Mouse (Mus musculus): Measurements from ENCODE around the gene Slc12a7. TPM values are rescaled to one million over a fixed set of nuclear protein-coding genes. Genes with fewer than 3 reads are reported as not detected.

Slc12a7 gene
- 21.5 and 24.9 TPM in 2 replicates for polyA plus RNA-seq (2015; fragmentation: Nextera tagmentation; extraction: Ambion mirVana)

DNA sequence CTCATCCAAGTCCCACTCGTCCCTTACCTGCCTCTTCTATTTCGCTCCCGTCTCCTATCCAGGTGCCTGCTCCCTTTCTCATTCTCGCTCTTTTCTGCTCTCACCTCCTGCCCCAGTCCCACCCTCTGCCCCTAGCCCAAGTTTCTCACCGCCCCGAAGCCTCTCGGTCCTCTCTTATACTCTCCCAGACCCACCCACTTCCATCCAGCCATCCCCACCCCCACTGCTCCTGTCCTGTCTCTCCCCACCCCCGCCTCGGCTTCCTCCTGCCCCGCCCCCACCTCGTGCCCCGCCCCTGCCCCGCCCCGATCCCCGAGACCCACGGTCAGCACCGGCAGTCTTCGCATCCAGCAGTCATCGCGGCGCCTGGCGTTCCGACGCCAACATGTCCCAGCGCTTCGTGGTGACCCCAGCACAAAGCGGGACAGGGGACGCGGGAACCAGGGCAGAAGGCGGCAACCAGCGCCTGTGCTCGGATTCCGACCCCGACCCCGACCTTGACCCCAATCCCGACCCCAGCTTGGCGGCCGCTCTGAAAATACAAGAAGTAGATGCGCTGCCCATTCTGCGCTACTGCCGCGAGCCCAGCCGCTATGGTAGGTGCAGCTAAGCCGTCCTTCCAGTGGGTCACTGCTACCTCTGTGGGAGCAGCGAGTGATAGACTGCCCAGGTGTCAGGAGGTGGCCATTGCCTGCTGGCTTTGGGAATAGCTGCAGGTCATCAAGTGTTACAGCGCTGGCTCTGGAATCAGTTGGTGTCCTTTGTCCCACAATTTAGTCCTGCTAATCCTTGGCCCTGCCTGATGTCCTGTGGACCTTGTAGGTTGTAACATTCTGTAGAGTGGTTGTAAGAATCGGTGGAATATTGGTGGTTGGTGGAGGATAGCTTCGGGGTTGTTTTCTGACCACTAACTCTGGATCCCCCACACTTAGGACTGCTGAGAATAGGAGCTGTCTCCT lies at the start of gene Slc12a7:
Gene Slc12a7 (plus strand): TSS at position 353 of the 959 bp plus-strand sequence.
- H3K4me2 ChIP-seq, result peak within 1 kb of the TSS; percentile 72
- peak; percentile 44; the same call in 1 of the 2 replicates for ATAC-seq (ENCODE audit: insufficient number of reproducible peaks, insufficient read depth, low FRiP score, low TSS enrichment, low read depth)
- no peaks in the 10 kb centered on the region for H3K9me3 ChIP-seq
- peaks cover 27% of the 10 kb centered on the region for H3K27me3 ChIP-seq
- peak within 1 kb of the TSS; percentile 40 for H3K4me3 ChIP-seq
- peaks cover 4% of the 10 kb centered on the region; the same call in 1 of the 2 replicates for H3K4me1 ChIP-seq
- no peaks in the 10 kb centered on the region for H3K36me3 ChIP-seq
- H3K9ac ChIP-seq, result peak within 1 kb of the TSS; percentile 60
- 4% methylated on average over 47 of the region's 48 CpGs for WGBS
- H3K27ac ChIP-seq, result no peak within 1 kb of the TSS

- Histone ChIP-seq H3K27me3 (no peaks in the 10 kb centered on the region), H3K9me3 (no peaks in the 10 kb centered on the region), H3K4me2 (no peak overlapping the region), H3K4me1 (no peaks in the 10 kb centered on the region), H3K27ac (no peak overlapping the region), H3K36me3 (no peaks in the 10 kb centered on the region), H3K4me3 (no peak overlapping the region), H3K9ac (no peak overlapping the region)
- no peak for ATAC-seq (ENCODE audit: insufficient number of reproducible peaks, insufficient read depth, low FRiP score, low TSS enrichment, low read depth)
- WGBS, result 88% methylated on average over 11 of the region's 11 CpGs
Measured at GRCm38 (mm10) chr13:73683682-73684081, 49.2 kb upstream of the Slc12a7 start.

GRCm38 (mm10) chr13:73684412-73684811 lies 48.5 kb upstream of the Slc12a7 start:
- WGBS, result 64% methylated on average over 1 of the region's 1 CpGs
- no peak overlapping the region for H3K4me3 ChIP-seq
- no peaks in the 10 kb centered on the region for H3K27me3 ChIP-seq
- no peak overlapping the region for H3K9ac ChIP-seq
- H3K4me1 ChIP-seq, result no peaks in the 10 kb centered on the region
- H3K9me3 ChIP-seq, result no peaks in the 10 kb centered on the region
- H3K4me2 ChIP-seq, result no peak overlapping the region
- H3K27ac ChIP-seq, result no peak overlapping the region
- no peak for ATAC-seq (ENCODE audit: insufficient number of reproducible peaks, insufficient read depth, low FRiP score, low TSS enrichment, low read depth)
- no peaks in the 10 kb centered on the region for H3K36me3 ChIP-seq

GRCm38 (mm10) chr13:73685502-73685901 lies 47.4 kb upstream of the Slc12a7 start:
- no peak overlapping the region for H3K4me2 ChIP-seq
- 74% methylated on average over 6 of the region's 6 CpGs for WGBS

GRCm38 (mm10) chr13:73687601-73688000 lies 45.3 kb upstream of the Slc12a7 start:
- Histone ChIP-seq H3K4me1 (no peaks in the 10 kb centered on the region), H3K4me3 (no peak overlapping the region), H3K9me3 (no peaks in the 10 kb centered on the region), H3K27ac (no peak overlapping the region), H3K27me3 (no peaks in the 10 kb centered on the region), H3K4me2 (no peak overlapping the region), H3K9ac (no peak overlapping the region), H3K36me3 (no peaks in the 10 kb centered on the region)
- WGBS, result 71% methylated on average over 3 of the region's 3 CpGs
- ATAC-seq (ENCODE audit: insufficient number of reproducible peaks, insufficient read depth, low FRiP score, low TSS enrichment, low read depth), result no peak

More at GRCm38 (mm10) chr13:73685502-73685901, 47.4 kb upstream of the Slc12a7 start:
- Histone ChIP-seq H3K9ac (no peak overlapping the region), H3K4me3 (no peak overlapping the region), H3K9me3 (no peaks in the 10 kb centered on the region), H3K27ac (no peak overlapping the region), H3K4me1 (no peaks in the 10 kb centered on the region), H3K27me3 (no peaks in the 10 kb centered on the region), H3K36me3 (no peaks in the 10 kb centered on the region)
- no peak for ATAC-seq (ENCODE audit: insufficient number of reproducible peaks, insufficient read depth, low FRiP score, low TSS enrichment, low read depth)

- Histone ChIP-seq H3K27me3 (no peaks in the 10 kb centered on the region), H3K9ac (no peak overlapping the region), H3K36me3 (no peaks in the 10 kb centered on the region), H3K4me1 (no peaks in the 10 kb centered on the region), H3K9me3 (no peaks in the 10 kb centered on the region), H3K4me3 (no peak overlapping the region), H3K27ac (no peak overlapping the region), H3K4me2 (no peak overlapping the region)
- WGBS, result 83% methylated on average over 4 of the region's 4 CpGs
- ATAC-seq (ENCODE audit: insufficient number of reproducible peaks, insufficient read depth, low FRiP score, low TSS enrichment, low read depth), result no peak
Measured at GRCm38 (mm10) chr13:73688934-73689333, 44.0 kb upstream of the Slc12a7 start.

DNA sequence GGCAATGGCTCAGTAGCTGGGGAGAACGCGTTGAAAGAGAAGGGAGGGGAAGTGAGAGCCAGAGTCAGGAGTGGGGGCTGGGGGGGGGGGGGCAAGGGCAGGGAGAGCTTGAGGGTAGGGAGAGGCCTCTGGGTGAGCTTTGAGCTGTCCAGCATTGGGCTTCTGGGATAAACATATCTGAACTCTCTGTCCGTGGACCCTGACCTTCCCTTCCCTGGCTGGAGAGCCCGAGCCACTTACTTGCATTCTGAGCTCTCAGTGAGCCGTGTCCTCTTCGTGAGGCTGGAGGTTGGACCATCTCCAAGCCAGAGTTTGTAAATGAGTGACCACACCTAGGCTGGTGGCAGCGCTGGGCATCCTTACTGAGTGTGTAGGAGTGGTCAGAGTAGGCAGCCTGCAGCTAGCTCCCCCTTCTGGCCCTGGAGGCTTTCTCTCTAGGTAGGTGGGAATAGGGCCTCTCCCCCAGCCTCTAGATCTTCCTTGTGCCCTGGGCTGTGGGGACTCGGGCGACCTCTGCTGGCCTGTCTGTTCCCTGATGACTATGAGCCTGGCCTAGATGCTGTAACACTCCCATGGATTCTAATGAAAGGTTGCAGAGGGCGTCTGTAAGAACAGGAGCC lies 40.5 kb upstream of the Slc12a7 start:
- ATAC-seq (ENCODE audit: insufficient number of reproducible peaks, insufficient read depth, low FRiP score, low TSS enrichment, low read depth), result 0 out of 2 replicates have a peak, but pooled peaks have one; percentile 29
- no peak overlapping the region for H3K27ac ChIP-seq
- WGBS, result 32% methylated on average over 10 of the region's 10 CpGs
- H3K4me3 ChIP-seq, result no peak overlapping the region
- no peak overlapping the region for H3K9ac ChIP-seq
- no peaks in the 10 kb centered on the region for H3K36me3 ChIP-seq
- no peaks in the 10 kb centered on the region for H3K4me1 ChIP-seq
- no peaks in the 10 kb centered on the region for H3K27me3 ChIP-seq
- H3K4me2 ChIP-seq, result no peak overlapping the region
- no peaks in the 10 kb centered on the region for H3K9me3 ChIP-seq

GRCm38 (mm10) chr13:73693333-73693732 lies 39.6 kb upstream of the Slc12a7 start:
- H3K4me3 ChIP-seq, result no peak overlapping the region
- H3K4me2 ChIP-seq, result no peak overlapping the region
- H3K27me3 ChIP-seq, result no peaks in the 10 kb centered on the region
- H3K9me3 ChIP-seq, result no peaks in the 10 kb centered on the region
- no peak for ATAC-seq (ENCODE audit: insufficient number of reproducible peaks, insufficient read depth, low FRiP score, low TSS enrichment, low read depth)
- no peaks in the 10 kb centered on the region for H3K36me3 ChIP-seq
- 68% methylated on average over 2 of the region's 2 CpGs for WGBS
- H3K27ac ChIP-seq, result no peak overlapping the region
- no peak overlapping the region for H3K9ac ChIP-seq
- H3K4me1 ChIP-seq, result no peaks in the 10 kb centered on the region

DNA sequence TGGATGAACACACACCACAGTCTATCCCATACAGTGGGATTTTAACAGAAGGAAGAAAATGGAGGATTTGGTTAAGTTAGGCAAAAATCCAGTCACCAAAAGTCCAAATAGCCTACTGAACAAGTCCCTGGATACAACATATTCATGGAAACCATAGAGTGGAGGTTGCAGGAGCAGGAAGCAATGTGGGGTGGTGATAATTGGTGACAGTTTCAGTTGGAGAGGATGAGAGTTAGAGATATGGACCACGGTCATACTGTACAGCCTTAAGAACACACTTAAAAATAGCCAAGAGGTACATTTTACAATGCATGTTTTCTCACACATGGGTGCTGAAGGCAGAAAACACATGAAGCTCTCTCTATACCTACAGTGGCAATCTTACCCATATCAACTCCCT lies 37.9 kb upstream of the Slc12a7 start:
- no peak for ATAC-seq (ENCODE audit: insufficient number of reproducible peaks, insufficient read depth, low FRiP score, low TSS enrichment, low read depth)
- 89% methylated on average over 1 of the region's 1 CpGs for WGBS
- Histone ChIP-seq H3K36me3 (no peaks in the 10 kb centered on the region), H3K4me2 (no peak overlapping the region), H3K4me3 (no peak overlapping the region), H3K27me3 (no peaks in the 10 kb centered on the region), H3K9me3 (no peaks in the 10 kb centered on the region), H3K4me1 (no peaks in the 10 kb centered on the region), H3K9ac (no peak overlapping the region), H3K27ac (no peak overlapping the region)

- Histone ChIP-seq H3K4me3 (no peak overlapping the region), H3K27me3 (no peaks in the 10 kb centered on the region), H3K9ac (no peak overlapping the region), H3K4me1 (no peaks in the 10 kb centered on the region), H3K9me3 (no peaks in the 10 kb centered on the region), H3K4me2 (no peak overlapping the region), H3K27ac (no peak overlapping the region), H3K36me3 (no peaks in the 10 kb centered on the region)
- 81% methylated on average over 3 of the region's 3 CpGs for WGBS
- no peak for ATAC-seq (ENCODE audit: insufficient number of reproducible peaks, insufficient read depth, low FRiP score, low TSS enrichment, low read depth)
Measured at GRCm38 (mm10) chr13:73696529-73696928, 36.4 kb upstream of the Slc12a7 start.

DNA sequence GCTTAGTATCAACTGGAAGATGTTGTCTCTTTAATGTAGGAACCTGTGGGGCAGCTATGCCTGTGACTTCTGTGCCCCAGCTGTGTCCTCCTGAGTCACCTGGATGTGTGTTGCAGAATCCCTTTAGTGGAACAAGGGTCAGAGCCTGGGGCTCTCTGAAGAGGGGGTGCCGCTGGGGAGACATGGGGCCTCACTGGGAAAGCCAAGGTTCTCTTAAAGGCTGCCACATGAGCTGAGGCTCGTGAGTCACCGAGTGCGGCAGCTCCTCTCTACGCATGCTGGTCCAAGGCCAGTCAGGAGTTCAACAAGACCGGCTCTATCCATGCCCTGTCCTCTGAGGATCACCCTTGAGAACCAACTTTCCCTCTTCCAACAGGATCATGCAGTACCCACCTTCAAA lies 33.2 kb upstream of the Slc12a7 start:
- H3K4me3 ChIP-seq, result no peak overlapping the region
- no peak for ATAC-seq (ENCODE audit: insufficient number of reproducible peaks, insufficient read depth, low FRiP score, low TSS enrichment, low read depth)
- H3K36me3 ChIP-seq, result no peaks in the 10 kb centered on the region
- no peak overlapping the region for H3K9ac ChIP-seq
- no peaks in the 10 kb centered on the region for H3K9me3 ChIP-seq
- H3K4me2 ChIP-seq, result no peak overlapping the region
- no peak overlapping the region for H3K27ac ChIP-seq
- no peaks in the 10 kb centered on the region for H3K27me3 ChIP-seq
- no peaks in the 10 kb centered on the region for H3K4me1 ChIP-seq
- 91% methylated on average over 6 of the region's 6 CpGs for WGBS

GRCm38 (mm10) chr13:73700554-73700953 lies 32.3 kb upstream of the Slc12a7 start:
- H3K27ac ChIP-seq, result no peak overlapping the region
- H3K9me3 ChIP-seq, result no peaks in the 10 kb centered on the region
- no peaks in the 10 kb centered on the region for H3K27me3 ChIP-seq
- H3K4me2 ChIP-seq, result no peak overlapping the region
- H3K4me3 ChIP-seq, result no peak overlapping the region
- H3K4me1 ChIP-seq, result no peaks in the 10 kb centered on the region
- no peak for ATAC-seq (ENCODE audit: insufficient number of reproducible peaks, insufficient read depth, low FRiP score, low TSS enrichment, low read depth)
- 90% methylated on average over 12 of the region's 12 CpGs for WGBS
- H3K36me3 ChIP-seq, result no peaks in the 10 kb centered on the region
- H3K9ac ChIP-seq, result no peak overlapping the region
